Mouse (Mus musculus) left cerebral cortex, adult 18-20 months (tissue): ENCODE data around the gene Foxn4. TPM values are rescaled to one million over a fixed set of nuclear protein-coding genes. Genes with fewer than 3 reads are reported as not detected.

Experiments
- DNase-seq, 2 experiments: peaks; one replicate each; pipeline ENCODE4 v3.0.0; 2021 to 2022; ENCODE audit warnings: low spot score in 2 of 2, mixed read lengths in 1 of 2
- total RNA-seq, 2 experiments: library from RNA; stranded (reverse); gene quantifications; 2 replicates each; pipeline ENCODE4 v1.2.3; 2021

Foxn4 gene
- total RNA-seq, 2 experiments from 2014 or later = not detected

- DNase-seq = no peak
Measured at GRCm38 (mm10) chr5:114279382-114280143, 6.0 kb upstream of the Foxn4 start.

GRCm38 (mm10) chr5:114275991-114276390 lies 2.4 kb upstream of the Foxn4 start:
- no peak for DNase-seq

GRCm38 (mm10) chr5:114275339-114275738 lies 1.7 kb upstream of the Foxn4 start:
- DNase-seq = no peak

GRCm38 (mm10) chr5:114269984-114270383 lies 3.6 kb downstream of the Foxn4 start:
- no peak for DNase-seq

- no peak for DNase-seq
Measured at GRCm38 (mm10) chr5:114269499-114269898, 4.1 kb downstream of the Foxn4 start.

- DNase-seq = no peak
Measured at GRCm38 (mm10) chr5:114268646-114269045, 5.0 kb downstream of the Foxn4 start.

- DNase-seq = no peak
Measured at GRCm38 (mm10) chr5:114264791-114265190, 8.8 kb downstream of the Foxn4 start.

GRCm38 (mm10) chr5:114264030-114264459 lies 9.6 kb downstream of the Foxn4 start:
- DNase-seq = no peak

- DNase-seq = no peak
Measured at GRCm38 (mm10) chr5:114261494-114261893, 12.1 kb downstream of the Foxn4 start.

GRCm38 (mm10) chr5:114259495-114259894 lies 14.1 kb downstream of the Foxn4 start:
- no peak for DNase-seq

- DNase-seq = peak; percentile 64 to 74
Measured at GRCm38 (mm10) chr5:114248174-114248589, 25.4 kb downstream of the Foxn4 start.

GRCm38 (mm10) chr5:114246465-114246864 lies 27.1 kb downstream of the Foxn4 start:
- no peak for DNase-seq

GRCm38 (mm10) chr5:114239737-114240136 lies 33.9 kb downstream of the Foxn4 start:
- DNase-seq = no peak

GRCm38 (mm10) chr5:114238924-114239323 lies 34.7 kb downstream of the Foxn4 start:
- no peak for DNase-seq

- DNase-seq = no peak
Measured at GRCm38 (mm10) chr5:114228901-114229300, 44.7 kb downstream of the Foxn4 start.

GRCm38 (mm10) chr5:114226051-114226450 lies 47.6 kb downstream of the Foxn4 start:
- no peak for DNase-seq

- DNase-seq = no peak
Measured at GRCm38 (mm10) chr5:114218771-114219170, 54.8 kb downstream of the Foxn4 start.

GRCm38 (mm10) chr5:114213183-114213582 lies 60.4 kb downstream of the Foxn4 start:
- DNase-seq = no peak

GRCm38 (mm10) chr5:114206158-114206557 lies 67.4 kb downstream of the Foxn4 start:
- no peak for DNase-seq
